Mouse (Mus musculus) liver, adult 2 months (tissue): ENCODE results near the gene Trip11.

Experiments used
- CTCF ChIP-seq: fragments of 200-500 bp; IDR thresholded peaks from 2 replicates; pipeline ENCODE4 v1.5.1; 2011; ENCODE audit warnings: low read depth, low read length, control low read depth
- POLR2A ChIP-seq: fragments of 200-500 bp; IDR thresholded peaks from 2 replicates; pipeline ENCODE4 v1.6.1; 2011; ENCODE audit warnings: low read length, control low read depth; ENCODE audit not compliant: insufficient read depth; ENCODE audit errors: extremely low read depth

DNA sequence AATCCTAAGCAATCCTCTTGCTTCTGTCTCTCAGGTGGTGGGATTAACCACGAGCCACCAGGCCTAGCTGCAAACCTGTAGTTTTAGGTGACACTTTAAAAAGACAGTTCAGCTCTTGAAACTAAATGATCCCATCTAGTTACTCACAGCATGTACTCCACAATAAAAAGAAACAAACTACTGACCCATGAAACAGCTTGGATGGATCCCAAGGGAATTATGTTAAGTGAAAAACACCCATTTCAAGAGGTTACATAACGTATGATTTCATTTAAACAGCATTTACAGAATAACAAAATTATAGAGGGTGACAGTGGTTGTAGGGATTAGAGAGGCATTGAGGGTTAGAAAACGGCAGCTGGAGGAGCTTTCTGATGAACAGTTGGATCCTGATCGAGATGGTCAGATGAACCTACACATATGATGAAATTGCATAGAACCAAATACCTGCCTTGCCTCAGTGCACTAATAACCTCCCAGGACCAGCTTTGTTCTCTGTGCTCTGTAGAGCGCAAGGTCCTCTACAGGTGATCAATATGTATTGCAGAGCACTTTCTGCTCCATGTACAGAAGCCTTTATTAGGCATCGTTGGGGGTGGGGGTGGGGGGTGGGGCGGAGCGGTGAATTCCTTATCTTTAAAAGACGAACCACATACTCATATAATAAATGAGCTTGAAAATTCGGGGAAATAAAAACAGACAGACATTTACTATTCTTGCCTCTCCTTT is 76.4 kb downstream of the Trip11 start:
- no peak for TF ChIP-seq CTCF
- TF ChIP-seq POLR2A, result no peak
